Mouse (Mus musculus): ENCODE results near the gene Auts2. TPM values are rescaled to one million over a fixed set of nuclear protein-coding genes. Genes with fewer than 3 reads are reported as not detected.

Gene Auts2
- polyA plus RNA-seq, 2 experiments: 38.3 to 50.8 TPM

DNA sequence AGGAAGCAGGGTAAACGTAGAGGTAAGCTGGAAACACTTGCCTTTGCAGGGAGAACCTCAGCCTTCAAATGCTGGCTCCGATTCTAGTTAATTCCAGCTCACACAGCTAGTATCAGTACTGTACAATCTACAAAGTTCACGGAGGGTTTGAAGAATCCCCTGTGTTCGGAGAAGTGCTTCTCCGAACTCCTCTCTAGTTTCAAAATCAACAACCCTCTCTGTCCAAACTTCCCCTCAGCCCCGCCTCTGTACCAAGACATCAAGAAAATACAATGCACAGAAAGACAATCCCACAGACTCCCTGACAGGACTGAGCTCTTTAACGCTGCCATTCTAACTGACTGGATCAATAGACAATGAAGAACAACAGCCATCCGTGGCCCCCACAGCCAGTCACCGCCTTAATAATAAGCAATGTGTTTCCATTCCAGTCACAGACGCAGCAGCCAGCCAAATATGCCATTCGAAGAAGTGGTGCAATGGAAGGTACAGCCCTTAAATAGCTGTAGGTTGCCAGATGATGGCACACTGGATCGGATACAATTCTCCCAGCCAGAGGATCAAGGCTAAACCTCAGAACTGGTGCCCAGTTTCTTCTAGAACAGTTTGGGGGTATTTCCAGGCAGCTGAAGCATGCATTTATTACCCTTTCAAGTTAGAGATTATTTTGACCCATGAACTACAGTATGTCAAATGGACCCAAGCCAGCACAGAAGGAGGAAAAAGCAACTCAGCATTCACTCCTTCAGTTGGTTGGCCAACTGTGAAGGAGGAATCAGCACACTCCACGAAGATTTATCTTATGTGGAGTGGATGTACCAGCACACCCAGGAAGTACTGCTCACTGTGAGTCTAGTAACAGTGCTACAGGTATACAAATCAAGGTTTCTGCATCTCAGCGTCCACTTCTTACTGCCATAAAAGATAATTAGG, 151.0 kb downstream of the Auts2 start:
- Histone ChIP-seq H3K27me3 (ENCODE audit: control insufficient read depth, insufficient read depth, low read length) (no peaks in the 10 kb centered on the region), H3K9ac (ENCODE audit: low read depth, low read length, severe bottlenecking) (no peak overlapping the region), H3K27ac (replicated peaks; ENCODE audit: low read depth, low read length) (no peak overlapping the region), H3K4me2 (replicated peaks; ENCODE audit: low read depth, low read length, severe bottlenecking) (no peak overlapping the region), H3K9me3 (ENCODE audit: control insufficient read depth, low read length) (no peaks in the 10 kb centered on the region), H3K4me1 (ENCODE audit: control insufficient read depth, insufficient read depth, low read length) (no peaks in the 10 kb centered on the region), H3K36me3 (ENCODE audit: control insufficient read depth, insufficient read depth, low read length) (no peaks in the 10 kb centered on the region), H3K4me3 (replicated peaks; ENCODE audit: low read length) (no peak overlapping the region)
- WGBS: 76% methylated on average over 14 of the region's 14 CpGs
- DNase-seq (ENCODE audit: low spot score): no peak
- no peak for TF ChIP-seq POLR2A (IDR thresholded peaks at IDR 0.05; ENCODE audit: borderline replicate concordance, extremely low read depth, insufficient read depth, insufficient read length)
- ATAC-seq (ENCODE audit: low FRiP score, low read depth): no peak

DNA sequence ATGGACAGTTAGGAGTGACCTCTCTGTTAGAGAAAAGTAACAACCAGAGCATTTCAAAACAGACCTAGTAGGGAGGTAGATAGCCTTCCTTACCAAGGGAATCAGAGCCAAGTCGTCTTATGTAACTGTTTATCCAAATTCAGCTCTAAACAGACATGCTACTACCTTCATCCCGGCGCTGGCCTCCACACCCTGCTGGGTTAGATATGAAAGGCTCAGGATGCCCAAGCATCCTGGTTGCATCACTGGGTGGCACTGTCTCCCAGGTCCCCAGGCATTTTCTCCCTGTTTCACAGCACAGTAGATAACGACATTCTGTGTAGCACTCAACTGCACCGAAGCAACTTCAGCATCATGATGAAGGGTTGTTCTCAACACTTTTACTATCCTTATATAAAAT, 154.4 kb downstream of the Auts2 start:
- no peak for TF ChIP-seq POLR2A (IDR thresholded peaks at IDR 0.05; ENCODE audit: borderline replicate concordance, extremely low read depth, insufficient read depth, insufficient read length)
- H3K27ac ChIP-seq (replicated peaks; ENCODE audit: low read depth, low read length): no peak overlapping the region
- H3K36me3 ChIP-seq (ENCODE audit: control insufficient read depth, insufficient read depth, low read length): no peaks in the 10 kb centered on the region
- H3K27me3 ChIP-seq (ENCODE audit: control insufficient read depth, insufficient read depth, low read length): no peaks in the 10 kb centered on the region
- no peaks in the 10 kb centered on the region for H3K4me1 ChIP-seq (ENCODE audit: control insufficient read depth, insufficient read depth, low read length)
- no peak overlapping the region for H3K4me3 ChIP-seq (replicated peaks; ENCODE audit: low read length)
- no peak overlapping the region for H3K9ac ChIP-seq (ENCODE audit: low read depth, low read length, severe bottlenecking)
- no peak overlapping the region for H3K4me2 ChIP-seq (replicated peaks; ENCODE audit: low read depth, low read length, severe bottlenecking)
- ATAC-seq (ENCODE audit: low FRiP score, low read depth): no peak
- H3K9me3 ChIP-seq (ENCODE audit: control insufficient read depth, low read length): no peaks in the 10 kb centered on the region
- WGBS: 88% methylated on average over 5 of the region's 5 CpGs
- no peak for DNase-seq (ENCODE audit: low spot score)

DNA sequence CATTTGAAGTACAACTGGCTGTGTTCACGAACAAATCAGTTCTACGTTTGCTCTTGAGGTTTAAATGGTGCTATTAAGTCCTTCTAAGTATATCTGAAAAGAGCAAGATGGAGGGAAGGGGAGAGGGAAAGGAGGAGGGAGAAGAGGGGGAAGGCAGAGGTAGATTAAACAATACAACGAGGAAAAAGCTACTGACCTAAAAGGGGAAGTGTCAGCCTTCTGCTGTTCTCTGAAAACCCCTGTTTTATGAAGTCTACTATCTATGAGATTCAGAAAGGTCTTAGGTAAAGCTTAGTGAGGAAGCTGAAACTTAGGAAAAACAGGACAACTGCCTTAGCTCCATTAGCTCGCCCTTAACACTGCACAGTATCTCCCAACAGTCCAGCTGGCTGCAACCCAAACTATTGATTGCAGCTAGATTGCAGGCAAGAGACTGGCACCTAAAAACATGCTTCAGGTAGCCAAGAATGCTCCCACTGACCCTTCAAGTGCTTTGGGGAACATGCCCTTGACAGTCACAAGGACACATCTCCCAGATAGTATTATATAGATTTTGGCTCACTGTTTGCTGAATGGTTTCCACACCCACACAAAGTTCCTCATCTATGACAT, 157.8 kb downstream of the Auts2 start:
- DNase-seq (ENCODE audit: low spot score) (no peak), ATAC-seq (ENCODE audit: low FRiP score, low read depth) (no peak)
- no peak overlapping the region for H3K27ac ChIP-seq (replicated peaks; ENCODE audit: low read depth, low read length)
- no peak for TF ChIP-seq POLR2A (IDR thresholded peaks at IDR 0.05; ENCODE audit: borderline replicate concordance, extremely low read depth, insufficient read depth, insufficient read length)
- no peaks in the 10 kb centered on the region for H3K36me3 ChIP-seq (ENCODE audit: control insufficient read depth, insufficient read depth, low read length)
- 57% methylated on average over 4 of the region's 4 CpGs for WGBS
- no peak overlapping the region for H3K4me3 ChIP-seq (replicated peaks; ENCODE audit: low read length)
- no peaks in the 10 kb centered on the region for H3K27me3 ChIP-seq (ENCODE audit: control insufficient read depth, insufficient read depth, low read length)
- H3K9me3 ChIP-seq (ENCODE audit: control insufficient read depth, low read length): no peaks in the 10 kb centered on the region
- no peak overlapping the region for H3K4me2 ChIP-seq (replicated peaks; ENCODE audit: low read depth, low read length, severe bottlenecking)
- 0 out of 2 replicates have a peak, but pooled peaks cover 5% of the 10 kb centered on the region for H3K4me1 ChIP-seq (ENCODE audit: control insufficient read depth, insufficient read depth, low read length)
- H3K9ac ChIP-seq (ENCODE audit: low read depth, low read length, severe bottlenecking): no peak overlapping the region

DNA sequence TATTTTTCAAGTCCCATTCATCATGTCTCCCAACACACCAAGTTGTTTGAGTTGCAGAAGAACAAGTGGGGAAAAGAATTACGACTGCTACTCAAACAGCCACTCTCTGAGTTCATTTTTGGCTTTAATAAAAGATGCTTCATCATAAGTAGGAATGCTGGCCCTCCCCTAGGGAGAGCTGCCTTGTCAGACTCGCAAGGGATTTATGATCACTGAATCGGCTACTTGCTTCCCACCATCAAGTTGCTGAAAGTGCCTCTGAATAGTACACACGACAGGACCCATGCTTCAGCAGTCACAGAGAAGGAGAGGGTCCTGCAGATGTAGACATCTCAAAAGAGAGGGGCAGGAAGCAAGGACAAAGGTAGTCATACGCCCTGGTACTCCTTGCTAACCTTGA, 162.9 kb downstream of the Auts2 start:
- WGBS: 53% methylated on average over 5 of the region's 5 CpGs
- no peak for ATAC-seq (ENCODE audit: low FRiP score, low read depth)
- no peak for TF ChIP-seq POLR2A (IDR thresholded peaks at IDR 0.05; ENCODE audit: borderline replicate concordance, extremely low read depth, insufficient read depth, insufficient read length)
- no peak overlapping the region for H3K4me2 ChIP-seq (replicated peaks; ENCODE audit: low read depth, low read length, severe bottlenecking)
- no peaks in the 10 kb centered on the region for H3K9me3 ChIP-seq (ENCODE audit: control insufficient read depth, low read length)
- no peaks in the 10 kb centered on the region for H3K36me3 ChIP-seq (ENCODE audit: control insufficient read depth, insufficient read depth, low read length)
- no peaks in the 10 kb centered on the region for H3K27me3 ChIP-seq (ENCODE audit: control insufficient read depth, insufficient read depth, low read length)
- no peak overlapping the region for H3K27ac ChIP-seq (replicated peaks; ENCODE audit: low read depth, low read length)
- H3K4me3 ChIP-seq (replicated peaks; ENCODE audit: low read length): no peak overlapping the region
- no peak for DNase-seq (ENCODE audit: low spot score)
- 0 out of 2 replicates have a peak, but pooled peaks cover 5% of the 10 kb centered on the region for H3K4me1 ChIP-seq (ENCODE audit: control insufficient read depth, insufficient read depth, low read length)
- H3K9ac ChIP-seq (ENCODE audit: low read depth, low read length, severe bottlenecking): no peak overlapping the region

DNA sequence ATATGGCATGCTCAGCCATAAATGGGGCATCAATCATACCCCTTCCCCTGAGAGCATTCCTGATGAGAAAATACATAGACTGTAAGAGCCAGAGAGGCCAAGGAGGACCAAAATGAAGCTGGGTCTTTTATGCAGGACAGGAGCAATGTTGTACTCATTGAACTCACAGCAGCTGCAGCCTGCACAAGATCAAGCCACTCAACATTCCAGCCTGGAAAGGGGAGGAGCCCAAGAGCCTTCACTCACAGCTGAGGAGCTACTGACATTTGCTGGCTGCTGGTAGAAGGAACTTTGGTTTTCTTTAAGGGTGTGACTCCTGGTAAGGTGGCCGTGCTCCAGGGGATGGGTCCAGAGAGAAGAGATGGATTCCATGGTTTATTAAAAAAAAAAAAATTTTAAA, 164.2 kb downstream of the Auts2 start:
- no peaks in the 10 kb centered on the region for H3K36me3 ChIP-seq (ENCODE audit: control insufficient read depth, insufficient read depth, low read length)
- no peaks in the 10 kb centered on the region for H3K27me3 ChIP-seq (ENCODE audit: control insufficient read depth, insufficient read depth, low read length)
- 55% methylated on average over 1 of the region's 1 CpGs for WGBS
- no peak overlapping the region for H3K27ac ChIP-seq (replicated peaks; ENCODE audit: low read depth, low read length)
- no peak overlapping the region for H3K9ac ChIP-seq (ENCODE audit: low read depth, low read length, severe bottlenecking)
- H3K4me2 ChIP-seq (replicated peaks; ENCODE audit: low read depth, low read length, severe bottlenecking): no peak overlapping the region
- DNase-seq (ENCODE audit: low spot score): no peak
- no peak for ATAC-seq (ENCODE audit: low FRiP score, low read depth)
- no peak for TF ChIP-seq POLR2A (IDR thresholded peaks at IDR 0.05; ENCODE audit: borderline replicate concordance, extremely low read depth, insufficient read depth, insufficient read length)
- no peaks in the 10 kb centered on the region for H3K9me3 ChIP-seq (ENCODE audit: control insufficient read depth, low read length)
- H3K4me1 ChIP-seq (ENCODE audit: control insufficient read depth, insufficient read depth, low read length): 0 out of 2 replicates have a peak, but pooled peaks cover 5% of the 10 kb centered on the region
- H3K4me3 ChIP-seq (replicated peaks; ENCODE audit: low read length): no peak overlapping the region

All from limb, embryonic 14.5 days (tissue).